Mouse (Mus musculus) kidney, embryonic 14.5 days (tissue): ENCODE data around the gene Hbb-y. TPM values are rescaled to one million over a fixed set of nuclear protein-coding genes. Genes with fewer than 3 reads are reported as not detected.
"Not testable (repeated sequence)": the region's sequence is repeated elsewhere in the genome, so short reads cannot be mapped to it uniquely, and the experiment has no call there.

Experiments used
- ATAC-seq: fragments of 200-750 bp; cut with Nextera tagmentation; 2 replicates; pipeline ENCODE4 v1.8.0; 2017; ENCODE audit warnings: moderate number of reproducible peaks, mild to moderate bottlenecking, moderate TSS enrichment, moderate library complexity; ENCODE audit not compliant: low FRiP score, low TSS enrichment
- H3K27ac ChIP-seq: fragments of 300-500 bp; sonication (generic); 2 replicates; pipeline ENCODE4 v1.5.1; 2014; ENCODE audit warnings: low read depth, mild to moderate bottlenecking, low read length, moderate library complexity, mixed read lengths
- H3K27me3 ChIP-seq: fragments of 300-500 bp; sonication (generic); 2 replicates; pipeline ENCODE4 v1.6.1; 2014; ENCODE audit warnings: mild to moderate bottlenecking, low read length; ENCODE audit not compliant: control insufficient read depth, insufficient read depth
- H3K36me3 ChIP-seq: fragments of 300-500 bp; sonication (generic); 2 replicates; pipeline ENCODE4 v1.6.1; 2014; ENCODE audit warnings: low read length, mixed read lengths; ENCODE audit not compliant: control insufficient read depth, insufficient read depth
- H3K4me1 ChIP-seq: fragments of 300-500 bp; sonication (generic); 2 replicates; pipeline ENCODE4 v1.6.1; 2014; ENCODE audit warnings: low read length, mixed read lengths; ENCODE audit not compliant: control insufficient read depth, insufficient read depth
- H3K4me2 ChIP-seq: fragments of 300-500 bp; sonication (generic); replicated peaks from 2 replicates; pipeline ENCODE4 v1.6.1; 2014; ENCODE audit warnings: low read depth, mild to moderate bottlenecking, low read length
- H3K4me3 ChIP-seq: fragments of 300-500 bp; sonication (generic); 2 replicates; pipeline ENCODE4 v1.5.1; 2014; ENCODE audit warnings: mild to moderate bottlenecking, low read length
- H3K9ac ChIP-seq: fragments of 300-500 bp; sonication (generic); 2 replicates; pipeline ENCODE4 v1.6.1; 2014; ENCODE audit warnings: low read depth, mild to moderate bottlenecking, low read length, moderate library complexity
- H3K9me3 ChIP-seq: fragments of 300-500 bp; sonication (generic); 2 replicates; pipeline ENCODE4 v1.6.1; 2016; ENCODE audit warnings: low read length; ENCODE audit not compliant: control insufficient read depth
- WGBS: fragments of 180-500 bp; shearing (Covaris S2); extraction: QIAGEN DNeasy Blood & Tissue Kit; methylation state at CpG from one replicate; pipeline ENCODE4 v1.1.7; 2014; 5-methylcytosine and 5-hydroxymethylcytosine counted together
- polyA plus RNA-seq: library from polyadenylated mRNA; unstranded; fragments of >200 nt; fragmentation: Nextera tagmentation; extraction: Ambion mirVana; gene quantifications from 2 replicates; pipeline ENCODE4 v1.2.1, GENCODE M21; 2014

Gene Hbb-y
- polyA plus RNA-seq, 1 experiment from 2014 or later, result 578 TPM

DNA sequence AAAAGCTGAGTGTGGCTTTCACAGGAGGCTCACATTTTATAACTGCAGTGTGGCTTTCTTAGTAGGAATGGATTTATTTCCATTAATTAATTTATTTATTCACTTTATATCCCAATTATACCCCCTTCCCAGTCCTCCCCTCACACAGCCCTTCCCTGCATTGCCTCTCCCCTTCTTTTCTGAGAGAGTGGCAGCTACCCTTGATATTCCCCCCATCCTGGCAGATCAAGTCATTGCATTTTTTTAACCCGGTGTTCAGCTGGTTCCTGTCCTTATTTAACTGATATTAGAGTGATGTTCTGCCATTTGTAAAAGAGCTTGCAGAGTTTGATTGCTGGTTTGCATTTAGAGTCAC is 43.2 kb downstream of the Hbb-y start:
- no peak for ATAC-seq
- Histone ChIP-seq H3K27ac (no peak overlapping the region), H3K36me3 (no peaks in the 10 kb centered on the region), H3K4me1 (no peaks in the 10 kb centered on the region), H3K4me3 (no peak overlapping the region), H3K9me3 (no peaks in the 10 kb centered on the region), H3K27me3 (no peaks in the 10 kb centered on the region), H3K9ac (no peak overlapping the region), H3K4me2 (no peak overlapping the region)
- WGBS, result 68% methylated on average over 1 of the region's 1 CpGs

DNA sequence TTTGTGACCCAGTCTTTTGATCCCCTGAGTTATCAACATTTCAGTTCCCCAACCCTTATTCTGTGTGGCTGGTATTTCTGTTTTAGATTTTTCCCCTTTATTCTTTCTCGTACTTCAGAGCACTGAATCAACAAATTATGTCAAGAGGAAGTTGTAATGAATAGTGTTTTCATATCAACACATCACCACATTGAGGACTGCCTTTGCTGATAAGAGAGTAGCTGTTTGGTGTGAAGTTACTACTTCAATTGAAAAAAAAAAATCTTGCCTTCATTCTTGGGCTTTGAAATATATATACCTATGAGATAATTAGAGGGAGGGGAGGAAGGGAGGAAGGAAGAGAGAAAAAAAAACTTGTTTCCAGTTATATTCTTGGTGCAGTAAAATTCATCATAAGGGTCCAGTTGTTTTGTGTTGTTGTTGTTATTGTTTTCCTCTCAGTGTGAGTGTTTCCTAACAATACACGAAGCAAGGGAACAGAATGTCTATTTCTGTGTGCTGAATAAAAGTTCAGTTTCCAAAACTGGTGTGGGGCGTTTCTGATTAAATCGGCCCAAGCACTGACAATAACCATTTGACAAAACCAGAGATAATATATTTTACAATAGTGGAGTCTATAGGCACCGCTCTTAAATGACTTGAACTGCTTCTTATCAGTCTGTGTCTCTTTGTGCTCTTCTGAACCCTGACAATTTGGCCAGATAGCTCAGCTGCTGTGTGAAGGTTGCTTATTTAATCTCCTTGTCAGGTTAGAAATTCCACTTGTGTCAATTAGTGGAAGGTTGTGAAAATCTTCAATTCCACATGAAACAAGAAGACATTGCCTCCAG is 43.8 kb downstream of the Hbb-y start:
- Histone ChIP-seq H3K4me2 (no peak overlapping the region), H3K36me3 (no peaks in the 10 kb centered on the region), H3K4me3 (no peak overlapping the region), H3K27ac (no peak overlapping the region), H3K9ac (no peak overlapping the region), H3K9me3 (no peaks in the 10 kb centered on the region), H3K27me3 (no peaks in the 10 kb centered on the region), H3K4me1 (no peaks in the 10 kb centered on the region)
- 65% methylated on average over 5 of the region's 5 CpGs for WGBS
- ATAC-seq, result no peak

DNA sequence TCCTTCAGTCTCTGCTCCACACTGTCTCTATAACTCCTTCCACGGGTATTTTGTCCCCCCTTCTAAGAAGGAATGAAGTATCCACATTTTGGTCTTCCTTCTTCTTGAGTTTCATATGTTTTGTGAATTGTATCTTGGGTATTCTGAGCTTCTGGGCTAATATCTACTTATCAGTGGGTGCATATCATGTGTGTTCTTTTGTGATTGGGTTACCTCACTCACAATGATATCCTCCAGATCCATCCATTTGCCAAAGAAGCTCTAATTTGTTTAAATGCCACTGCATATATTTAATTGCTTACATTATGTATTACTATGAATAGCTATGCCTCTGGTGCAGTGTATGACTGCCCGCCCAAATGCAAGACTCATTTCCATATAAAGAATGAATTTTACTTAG is 44.9 kb downstream of the Hbb-y start:
- not testable (repeated sequence) for H3K4me2 ChIP-seq, ATAC-seq, H3K9ac ChIP-seq, H3K27me3 ChIP-seq, H3K4me3 ChIP-seq, H3K9me3 ChIP-seq, H3K36me3 ChIP-seq, H3K27ac ChIP-seq, H3K4me1 ChIP-seq
- WGBS, result 68% methylated on average over 2 of the region's 2 CpGs

DNA sequence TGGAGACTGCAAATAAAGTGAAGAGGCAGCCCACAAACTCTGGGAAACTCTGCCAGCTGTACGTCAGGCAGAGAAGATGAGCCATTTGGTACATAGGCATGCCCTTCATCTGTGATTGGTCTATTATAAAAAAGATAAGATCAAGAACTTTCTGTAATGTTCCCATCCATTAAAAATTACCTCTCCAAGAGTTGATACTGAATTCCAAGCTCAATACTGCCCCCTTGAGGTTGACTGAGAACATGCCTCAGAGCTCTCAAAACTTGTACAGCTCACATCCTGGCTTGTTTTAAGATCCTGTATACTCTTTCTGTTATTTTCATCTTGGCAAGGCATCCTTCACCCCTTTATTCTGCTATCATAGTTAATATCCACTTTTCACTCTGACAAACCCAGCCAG is 46.2 kb downstream of the Hbb-y start:
- ATAC-seq, result no peak
- Histone ChIP-seq H3K27ac (no peak overlapping the region), H3K27me3 (no peaks in the 10 kb centered on the region), H3K9me3 (no peaks in the 10 kb centered on the region), H3K36me3 (no peaks in the 10 kb centered on the region), H3K4me1 (no peaks in the 10 kb centered on the region), H3K4me3 (no peak overlapping the region), H3K4me2 (no peak overlapping the region), H3K9ac (no peak overlapping the region)
- 67% methylated on average over 1 of the region's 1 CpGs for WGBS

Other genes starting within 250 kb of the Hbb-y start
- gene Olfr620, start 240.7 kb downstream of the Hbb-y start, polyA plus RNA-seq, result not detected in 2 replicates
- not detected in 2 replicates for gene Olfr622, start 210.5 kb downstream of the Hbb-y start, polyA plus RNA-seq
- not detected in 2 replicates for gene Olfr623, start 189.5 kb downstream of the Hbb-y start, polyA plus RNA-seq
- gene Olfr624, start 182.0 kb downstream of the Hbb-y start, polyA plus RNA-seq, result 0.04 TPM in 1 of 2 replicates, not detected in the other
- not detected in 2 replicates for gene Olfr625-ps1, start 170.5 kb downstream of the Hbb-y start, polyA plus RNA-seq
- not detected in 2 replicates for gene Olfr243, start 138.5 kb downstream of the Hbb-y start, polyA plus RNA-seq
- not detected in 2 replicates for gene Olfr628, start 122.8 kb downstream of the Hbb-y start, polyA plus RNA-seq
- not detected in 2 replicates for gene Olfr629, start 108.3 kb downstream of the Hbb-y start, polyA plus RNA-seq
- gene Olfr630, start 95.9 kb downstream of the Hbb-y start, polyA plus RNA-seq, result not detected in 2 replicates
- not detected in 2 replicates for gene Olfr69, start 81.6 kb downstream of the Hbb-y start, polyA plus RNA-seq
- gene Olfr68, start 73.5 kb downstream of the Hbb-y start, polyA plus RNA-seq, result not detected in 2 replicates
- gene Olfr67, start 61.4 kb downstream of the Hbb-y start, polyA plus RNA-seq, result not detected in 2 replicates
- 1,529 and 1,788 TPM in 2 replicates for gene Hbb-bt, start 39.2 kb downstream of the Hbb-y start, polyA plus RNA-seq
- 3,842 and 4,307 TPM in 2 replicates for gene Hbb-bs, start 25.1 kb downstream of the Hbb-y start, polyA plus RNA-seq
- gene Hbb-bh2, start 12.7 kb downstream of the Hbb-y start, polyA plus RNA-seq, result not detected in 2 replicates
- 2.8 and 6.5 TPM in 2 replicates for gene Hbb-bh1, start 10.1 kb downstream of the Hbb-y start, polyA plus RNA-seq
- not detected in 2 replicates for gene Olfr66, start 33.0 kb upstream of the Hbb-y start, polyA plus RNA-seq
- gene Olfr64, start 41.3 kb upstream of the Hbb-y start, polyA plus RNA-seq, result not detected in 2 replicates
- gene Olfr65, start 50.3 kb upstream of the Hbb-y start, polyA plus RNA-seq, result not detected in 2 replicates
- gene Olfr631, start 75.6 kb upstream of the Hbb-y start, polyA plus RNA-seq, result not detected in 2 replicates
- not detected in 2 replicates for gene Olfr632, start 81.1 kb upstream of the Hbb-y start, polyA plus RNA-seq
- not detected in 2 replicates for gene Olfr633, start 91.2 kb upstream of the Hbb-y start, polyA plus RNA-seq
- 0.03 TPM in 1 of 2 replicates, not detected in the other for gene Olfr635, start 117.9 kb upstream of the Hbb-y start, polyA plus RNA-seq
- gene Olfr638, start 145.5 kb upstream of the Hbb-y start, polyA plus RNA-seq, result not detected in 2 replicates
- gene Olfr639, start 164.1 kb upstream of the Hbb-y start, polyA plus RNA-seq, result 0.03 TPM in 1 of 2 replicates, not detected in the other
- not detected in 2 replicates for gene Olfr640, start 172.4 kb upstream of the Hbb-y start, polyA plus RNA-seq
- gene Olfr641, start 182.2 kb upstream of the Hbb-y start, polyA plus RNA-seq, result not detected in 2 replicates
- gene Olfr642, start 199.4 kb upstream of the Hbb-y start, polyA plus RNA-seq, result not detected in 2 replicates
- gene 4930516K23Rik, start 208.2 kb upstream of the Hbb-y start, polyA plus RNA-seq, result not detected in 2 replicates
- not detected in 2 replicates for gene Olfr644, start 218.7 kb upstream of the Hbb-y start, polyA plus RNA-seq
- not detected in 2 replicates for gene Olfr645, start 232.2 kb upstream of the Hbb-y start, polyA plus RNA-seq